Mouse (Mus musculus): Measurements from ENCODE around the gene Sult2b1.

DNA sequence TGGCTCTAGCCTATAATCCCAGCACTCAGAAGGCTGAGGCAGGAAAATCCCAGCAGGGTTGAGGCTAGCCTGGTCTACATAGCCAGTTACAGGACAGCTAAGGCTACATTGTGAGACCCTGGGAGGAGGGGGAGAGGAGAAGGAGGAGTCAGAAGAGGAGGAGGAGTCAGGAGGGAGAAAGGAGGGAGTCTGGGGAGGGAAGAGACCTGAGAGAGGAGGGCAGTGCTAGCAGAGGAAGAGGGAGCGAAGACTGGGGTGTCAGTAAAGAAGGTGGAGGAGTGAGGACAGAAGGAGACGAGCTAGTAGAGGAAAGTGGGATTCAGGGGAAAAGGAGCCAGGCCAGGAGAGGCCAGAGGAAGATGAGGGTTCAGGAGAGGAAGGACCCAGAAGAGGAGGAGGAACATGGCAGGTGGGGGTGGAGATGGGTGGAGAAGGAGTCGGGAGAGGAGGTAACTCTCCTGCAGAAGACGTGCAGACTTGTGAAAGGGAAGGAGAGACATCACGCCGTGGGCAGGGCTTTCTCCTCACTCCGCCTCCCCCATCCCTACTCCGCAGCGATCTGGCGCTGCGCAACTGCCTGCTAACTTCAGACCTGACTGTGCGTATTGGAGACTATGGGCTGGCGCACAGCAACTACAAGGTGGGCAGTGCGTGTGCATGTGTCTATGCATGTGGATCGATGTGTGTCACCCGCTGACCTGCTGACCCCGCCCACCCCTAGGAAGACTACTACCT is 7.5 kb upstream of the Sult2b1 start:
- no peak for TF ChIP-seq CTCF (conservative IDR thresholded peaks at IDR 0.05; ENCODE audit: low read length)
- no peak for TF ChIP-seq NANOG (IDR thresholded peaks at IDR 0.05; ENCODE audit: borderline replicate concordance, low read length)

All from E14TG2a.4 (cell line).